Mouse (Mus musculus): ENCODE measurements around the gene Tars2. TPM values are rescaled to one million over a fixed set of nuclear protein-coding genes. Genes with fewer than 3 reads are reported as not detected.

The Tars2 gene
- polyA plus RNA-seq, 1 experiment = 32.8 TPM

DNA sequence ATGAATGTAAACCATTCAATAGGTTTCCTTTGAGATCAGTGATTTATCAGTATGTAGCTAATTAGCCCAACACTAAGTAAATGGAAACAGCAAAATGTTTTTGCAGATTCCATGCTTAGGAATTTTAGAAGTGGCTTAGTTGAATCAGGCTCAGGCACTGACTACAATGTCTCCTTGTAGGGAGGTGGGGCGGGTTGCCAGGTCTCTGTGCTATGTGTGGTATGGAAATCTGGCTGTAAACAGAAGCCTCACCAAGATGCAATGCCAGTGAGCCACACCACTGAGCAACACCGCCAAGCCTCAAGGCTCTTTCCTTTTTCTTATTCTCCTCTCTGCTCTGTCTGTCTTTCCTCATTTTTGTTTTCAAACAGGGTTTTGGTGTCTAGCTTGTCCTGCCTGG lies 31.1 kb downstream of the Tars2 start:
- no peaks in the 10 kb centered on the region for H3K36me3 ChIP-seq (ENCODE audit: control insufficient read depth, insufficient read depth)
- no peak overlapping the region for H3K4me3 ChIP-seq (ENCODE audit: insufficient read depth, poor library complexity, severe bottlenecking)
- no peaks in the 10 kb centered on the region for H3K79me2 ChIP-seq (ENCODE audit: control insufficient read depth, insufficient read depth)
- H3ac ChIP-seq (ENCODE audit: control insufficient read depth, insufficient read length, low read depth) = no peak overlapping the region
- TF ChIP-seq USF1 (IDR thresholded peaks at IDR 0.05; ENCODE audit: low read depth) (no peak), MAX (IDR thresholded peaks at IDR 0.05) (no peak), CTCF (IDR thresholded peaks at IDR 0.05; ENCODE audit: control insufficient read depth, insufficient read depth, insufficient read length) (no peak), CEBPB (IDR thresholded peaks at IDR 0.05; ENCODE audit: low read depth) (no peak), MYOG (IDR thresholded peaks at IDR 0.05; ENCODE audit: control insufficient read depth, extremely low read depth, insufficient read length) (no peak), MYOD1 (IDR thresholded peaks at IDR 0.05; ENCODE audit: control insufficient read depth, insufficient read length, low read depth) (no peak), FOSL1 (IDR thresholded peaks at IDR 0.05; ENCODE audit: insufficient read depth, low read length, poor library complexity, severe bottlenecking) (no peak)
- H3K27me3 ChIP-seq (ENCODE audit: control insufficient read depth, insufficient read depth, insufficient read length) = no peaks in the 10 kb centered on the region
- no peaks in the 10 kb centered on the region for H3K79me3 ChIP-seq (ENCODE audit: low read depth)

DNA sequence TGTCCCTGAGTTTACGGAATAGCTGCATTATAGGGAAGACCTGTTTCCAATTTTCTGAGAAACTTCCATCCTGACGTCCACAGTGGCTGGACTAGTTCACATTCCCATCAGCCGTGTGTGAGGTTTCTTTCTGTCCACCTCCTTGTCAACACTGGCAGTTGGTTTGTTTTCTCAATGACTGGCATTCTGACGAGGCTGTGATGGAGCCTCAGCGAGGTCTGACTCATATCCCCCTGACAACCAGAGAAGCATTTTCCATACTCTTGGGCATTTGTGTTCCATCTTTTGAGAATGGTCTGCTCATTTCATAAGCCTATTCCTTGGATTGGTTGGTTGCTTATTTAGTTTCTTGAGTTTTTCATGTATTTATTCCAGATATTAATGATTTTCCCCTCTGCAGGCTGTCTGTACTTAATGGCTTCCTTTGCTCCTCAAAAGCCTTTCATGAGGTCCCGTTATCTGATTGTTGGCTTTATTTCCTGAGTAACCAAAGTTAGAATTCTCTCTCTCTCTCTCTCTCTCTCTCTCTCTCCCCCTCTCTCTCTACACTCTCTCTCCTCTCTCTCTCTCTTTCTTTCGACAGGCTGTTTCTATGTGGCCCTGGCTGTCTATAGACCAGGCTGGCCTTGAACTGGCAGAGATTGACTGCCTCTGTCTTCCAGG lies 33.2 kb downstream of the Tars2 start:
- Histone ChIP-seq H3K79me2 (ENCODE audit: control insufficient read depth, insufficient read depth) (no peaks in the 10 kb centered on the region), H3ac (ENCODE audit: control insufficient read depth, insufficient read length, low read depth) (no peak overlapping the region), H3K79me3 (ENCODE audit: low read depth) (no peaks in the 10 kb centered on the region), H3K4me3 (ENCODE audit: insufficient read depth, poor library complexity, severe bottlenecking) (no peak overlapping the region), H3K27me3 (ENCODE audit: control insufficient read depth, insufficient read depth, insufficient read length) (no peaks in the 10 kb centered on the region), H3K36me3 (ENCODE audit: control insufficient read depth, insufficient read depth) (no peaks in the 10 kb centered on the region)
- TF ChIP-seq MAX (IDR thresholded peaks at IDR 0.05) (no peak), USF1 (IDR thresholded peaks at IDR 0.05; ENCODE audit: low read depth) (no peak), MYOG (IDR thresholded peaks at IDR 0.05; ENCODE audit: control insufficient read depth, extremely low read depth, insufficient read length) (no peak), FOSL1 (IDR thresholded peaks at IDR 0.05; ENCODE audit: insufficient read depth, low read length, poor library complexity, severe bottlenecking) (peak; percentile 61), CEBPB (IDR thresholded peaks at IDR 0.05; ENCODE audit: low read depth) (no peak), MYOD1 (IDR thresholded peaks at IDR 0.05; ENCODE audit: control insufficient read depth, insufficient read length, low read depth) (no peak)

DNA sequence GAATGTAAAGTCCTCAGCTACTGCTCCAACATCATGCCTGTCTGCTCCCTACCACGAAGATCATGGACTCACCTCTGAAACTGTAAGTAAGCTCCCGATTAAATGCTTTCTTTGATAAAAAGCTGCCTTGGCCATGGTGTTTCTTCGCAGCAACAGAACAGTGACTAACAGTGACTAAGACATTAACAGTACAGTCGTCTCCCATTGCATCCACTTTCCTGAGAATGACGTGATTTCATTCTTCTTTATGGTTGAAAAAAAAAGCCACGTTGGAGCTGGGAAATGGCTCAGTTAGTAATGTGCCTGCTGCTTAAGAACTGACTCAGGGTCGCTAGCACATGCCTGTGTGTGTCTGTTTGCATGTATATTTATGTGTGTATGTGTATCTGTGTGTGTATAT lies 34.1 kb downstream of the Tars2 start:
- TF ChIP-seq CTCF (IDR thresholded peaks at IDR 0.05; ENCODE audit: control insufficient read depth, insufficient read depth, insufficient read length) (no peak), MAX (IDR thresholded peaks at IDR 0.05) (peak; percentile 25), MYOD1 (IDR thresholded peaks at IDR 0.05; ENCODE audit: control insufficient read depth, insufficient read length, low read depth) (no peak), USF1 (IDR thresholded peaks at IDR 0.05; ENCODE audit: low read depth) (no peak), CEBPB (IDR thresholded peaks at IDR 0.05; ENCODE audit: low read depth) (peak; percentile 29), FOSL1 (IDR thresholded peaks at IDR 0.05; ENCODE audit: insufficient read depth, low read length, poor library complexity, severe bottlenecking) (peak; percentile 74), MYOG (IDR thresholded peaks at IDR 0.05; ENCODE audit: control insufficient read depth, extremely low read depth, insufficient read length) (no peak)
- H3K27me3 ChIP-seq (ENCODE audit: control insufficient read depth, insufficient read depth, insufficient read length) = no peaks in the 10 kb centered on the region

DNA sequence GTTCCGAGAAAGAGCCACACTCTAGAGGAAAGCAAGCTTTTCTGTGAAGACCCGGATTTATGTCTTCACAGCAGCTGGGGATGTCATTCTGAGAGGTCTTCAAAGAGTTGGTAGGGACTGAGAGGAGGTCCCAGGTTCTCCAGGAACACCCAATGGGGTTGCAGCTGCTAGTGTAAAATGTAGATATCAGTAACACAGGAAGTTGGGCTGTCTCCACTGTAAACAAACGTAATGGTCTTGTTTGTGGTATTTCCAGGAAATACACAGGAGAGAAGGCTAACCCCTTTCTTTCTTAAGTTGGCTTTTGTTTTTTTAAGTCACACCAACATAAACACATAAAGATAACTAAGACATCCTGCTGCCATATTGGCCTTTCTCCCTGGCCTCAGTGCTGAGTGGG lies 37.6 kb downstream of the Tars2 start:
- H3K79me3 ChIP-seq (ENCODE audit: low read depth) = no peaks in the 10 kb centered on the region
- TF ChIP-seq MAX (IDR thresholded peaks at IDR 0.05) (no peak), MYOG (IDR thresholded peaks at IDR 0.05; ENCODE audit: control insufficient read depth, extremely low read depth, insufficient read length) (no peak), CTCF (IDR thresholded peaks at IDR 0.05; ENCODE audit: control insufficient read depth, insufficient read depth, insufficient read length) (no peak), CEBPB (IDR thresholded peaks at IDR 0.05; ENCODE audit: low read depth) (no peak), FOSL1 (IDR thresholded peaks at IDR 0.05; ENCODE audit: insufficient read depth, low read length, poor library complexity, severe bottlenecking) (no peak), USF1 (IDR thresholded peaks at IDR 0.05; ENCODE audit: low read depth) (no peak)
- H3K27me3 ChIP-seq (ENCODE audit: control insufficient read depth, insufficient read depth, insufficient read length) = no peaks in the 10 kb centered on the region
- H3K79me2 ChIP-seq (ENCODE audit: control insufficient read depth, insufficient read depth) = no peaks in the 10 kb centered on the region
- H3K36me3 ChIP-seq (ENCODE audit: control insufficient read depth, insufficient read depth) = no peaks in the 10 kb centered on the region
- H3ac ChIP-seq (ENCODE audit: control insufficient read depth, insufficient read length, low read depth) = no peak overlapping the region
- no peak overlapping the region for H3K4me3 ChIP-seq (ENCODE audit: insufficient read depth, poor library complexity, severe bottlenecking)

More for the DNA sequence above, 34.1 kb downstream of the Tars2 start:
- H3K79me3 ChIP-seq (ENCODE audit: low read depth) = no peaks in the 10 kb centered on the region
- no peaks in the 10 kb centered on the region for H3K79me2 ChIP-seq (ENCODE audit: control insufficient read depth, insufficient read depth)
- H3K4me3 ChIP-seq (ENCODE audit: insufficient read depth, poor library complexity, severe bottlenecking) = no peak overlapping the region
- no peak overlapping the region for H3ac ChIP-seq (ENCODE audit: control insufficient read depth, insufficient read length, low read depth)
- H3K36me3 ChIP-seq (ENCODE audit: control insufficient read depth, insufficient read depth) = no peaks in the 10 kb centered on the region

DNA sequence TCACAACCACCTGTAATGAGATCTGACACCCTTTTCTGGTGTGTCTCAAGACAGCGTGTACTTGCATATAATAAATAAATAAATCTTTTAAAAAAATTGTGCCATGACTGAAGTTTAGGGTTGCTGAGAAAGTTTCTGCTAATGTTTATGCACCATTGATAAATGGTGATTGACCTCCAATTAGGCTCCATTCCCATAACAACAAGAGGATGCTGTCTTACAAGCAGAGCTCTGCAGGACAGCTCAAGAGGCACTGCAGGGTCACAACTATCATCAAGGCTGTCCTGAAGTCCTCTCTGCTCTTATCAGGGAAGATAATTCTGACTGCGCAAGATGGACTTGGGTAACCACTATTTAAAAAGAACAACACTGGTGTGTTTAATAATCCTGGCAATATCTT lies 41.9 kb downstream of the Tars2 start:
- no peaks in the 10 kb centered on the region for H3K79me3 ChIP-seq (ENCODE audit: low read depth)
- no peaks in the 10 kb centered on the region for H3K79me2 ChIP-seq (ENCODE audit: control insufficient read depth, insufficient read depth)
- H3ac ChIP-seq (ENCODE audit: control insufficient read depth, insufficient read length, low read depth) = no peak overlapping the region
- no peaks in the 10 kb centered on the region for H3K27me3 ChIP-seq (ENCODE audit: control insufficient read depth, insufficient read depth, insufficient read length)
- no peaks in the 10 kb centered on the region for H3K36me3 ChIP-seq (ENCODE audit: control insufficient read depth, insufficient read depth)
- TF ChIP-seq FOSL1 (IDR thresholded peaks at IDR 0.05; ENCODE audit: insufficient read depth, low read length, poor library complexity, severe bottlenecking) (no peak), CTCF (IDR thresholded peaks at IDR 0.05; ENCODE audit: control insufficient read depth, insufficient read depth, insufficient read length) (no peak), CEBPB (IDR thresholded peaks at IDR 0.05; ENCODE audit: low read depth) (no peak), MAX (IDR thresholded peaks at IDR 0.05) (no peak), MYOG (IDR thresholded peaks at IDR 0.05; ENCODE audit: control insufficient read depth, extremely low read depth, insufficient read length) (no peak), USF1 (IDR thresholded peaks at IDR 0.05; ENCODE audit: low read depth) (no peak), MYOD1 (IDR thresholded peaks at IDR 0.05; ENCODE audit: control insufficient read depth, insufficient read length, low read depth) (no peak)
- H3K4me3 ChIP-seq (ENCODE audit: insufficient read depth, poor library complexity, severe bottlenecking) = no peak overlapping the region
